In genomic region chr17:81492216-81492865, GRCm38 (mm10) we compare ENCODE assay signal across 17 mouse cellular contexts. TPM values are rescaled to one million over a fixed set of nuclear protein-coding genes. Genes with fewer than 3 reads are reported as not detected.
DNase-seq lines count a peak whose midpoint lies in the region; ATAC-seq and TF ChIP-seq lines count a peak whose summit lies in the region.
"Had no signal": no experiment of that assay in that cellular context is flagged by ENCODE, and none has a peak within 500 bp of the region (broad histone marks: within the 10 kb centered on the region; RNA-seq: fewer than 3 reads in every experiment).

No protein-coding gene starts in this region.

- H3K36me3 ChIP-seq in forebrain, postnatal 0 days (ENCODE audit: insufficient read depth) = no peaks in the 10 kb centered on the region
- no peaks in the 10 kb centered on the region for H3K36me3 ChIP-seq in forebrain, embryonic 14.5 days (ENCODE audit: control insufficient read depth, insufficient read depth, low read length)
- H3K36me3 ChIP-seq in midbrain, postnatal 0 days (ENCODE audit: insufficient read depth, low read length) = no peaks in the 10 kb centered on the region
- no peaks in the 10 kb centered on the region for H3K36me3 ChIP-seq in midbrain, embryonic 16.5 days (ENCODE audit: control insufficient read depth, insufficient read depth, low read length)

- H3K4me2 ChIP-seq in forebrain, postnatal 0 days (ENCODE audit: low read depth) = no peak overlapping the region
- no peak overlapping the region for H3K4me2 ChIP-seq in forebrain, embryonic 14.5 days (ENCODE audit: low read length)
- H3K4me2 ChIP-seq in midbrain, postnatal 0 days (ENCODE audit: low read depth, low read length, poor library complexity, severe bottlenecking) = no peak overlapping the region
- no peak overlapping the region for H3K4me2 ChIP-seq in midbrain, embryonic 16.5 days (ENCODE audit: low read length)

- H3K9ac ChIP-seq in forebrain, postnatal 0 days = no peak overlapping the region
- H3K9ac ChIP-seq in forebrain, embryonic 14.5 days (ENCODE audit: low read length) = no peak overlapping the region
- H3K9ac ChIP-seq in midbrain, postnatal 0 days (replicated peaks; ENCODE audit: low read length, poor library complexity, severe bottlenecking) = no peak overlapping the region
- H3K9ac ChIP-seq in midbrain, embryonic 16.5 days (ENCODE audit: low read depth, low read length) = no peak overlapping the region

- H3K27me3 ChIP-seq in forebrain, postnatal 0 days (ENCODE audit: insufficient read depth, low read length) = no peaks in the 10 kb centered on the region
- no peaks in the 10 kb centered on the region for H3K27me3 ChIP-seq in forebrain, embryonic 14.5 days (replicated peaks; ENCODE audit: control insufficient read depth, insufficient read depth, low read length)
- no peaks in the 10 kb centered on the region for H3K27me3 ChIP-seq in midbrain, postnatal 0 days (ENCODE audit: insufficient read depth, low read length)
- H3K27me3 ChIP-seq in midbrain, embryonic 16.5 days (ENCODE audit: control insufficient read depth, insufficient read depth, low read depth, low read length) = no peaks in the 10 kb centered on the region

- H3K27ac ChIP-seq in forebrain, postnatal 0 days (ENCODE audit: low read depth, low read length) = no peak overlapping the region
- no peak overlapping the region for H3K27ac ChIP-seq in forebrain, embryonic 14.5 days (ENCODE audit: low read depth, low read length)
- H3K27ac ChIP-seq in midbrain, postnatal 0 days (ENCODE audit: low read depth, low read length) = no peak overlapping the region
- no peak overlapping the region for H3K27ac ChIP-seq in midbrain, embryonic 16.5 days (ENCODE audit: low read length)

- H3K4me3 ChIP-seq in forebrain, postnatal 0 days (ENCODE audit: low read depth, low read length) = no peak overlapping the region
- H3K4me3 ChIP-seq in forebrain, embryonic 14.5 days (ENCODE audit: low read depth, low read length) = no peak overlapping the region
- H3K4me3 ChIP-seq in midbrain, postnatal 0 days (ENCODE audit: low read depth, low read length) = no peak overlapping the region
- no peak overlapping the region for H3K4me3 ChIP-seq in midbrain, embryonic 16.5 days (ENCODE audit: low read depth, low read length)

- 0 out of 2 replicates have a peak, but pooled peaks have one; percentile 6 for ATAC-seq in forebrain, postnatal 0 days
- no peak for ATAC-seq in forebrain, embryonic 14.5 days
- no peak for ATAC-seq in midbrain, postnatal 0 days (ENCODE audit: low FRiP score)
- ATAC-seq in midbrain, embryonic 16.5 days = no peak

- WGBS in forebrain, postnatal 0 days = 65% methylated on average over 6 of the region's 6 CpGs
- WGBS in forebrain, embryonic 14.5 days = 86% methylated on average over 6 of the region's 6 CpGs
- WGBS in midbrain, postnatal 0 days = 85% methylated on average over 6 of the region's 6 CpGs
- WGBS in midbrain, embryonic 16.5 days = 83% methylated on average over 6 of the region's 6 CpGs

- peaks cover 4% of the 10 kb centered on the region for H3K4me1 ChIP-seq in forebrain, postnatal 0 days (ENCODE audit: insufficient read depth)
- no peaks in the 10 kb centered on the region for H3K4me1 ChIP-seq in forebrain, embryonic 14.5 days (ENCODE audit: control insufficient read depth, insufficient read depth, low read length)
- H3K4me1 ChIP-seq in midbrain, postnatal 0 days (ENCODE audit: insufficient read depth, low read length) = no peaks in the 10 kb centered on the region
- no peaks in the 10 kb centered on the region; the same call in 1 of the 2 replicates for H3K4me1 ChIP-seq in midbrain, embryonic 16.5 days (ENCODE audit: control insufficient read depth, insufficient read depth, low read length)

- no peaks in the 10 kb centered on the region for H3K9me3 ChIP-seq in forebrain, postnatal 0 days (ENCODE audit: low read length)
- H3K9me3 ChIP-seq in forebrain, embryonic 14.5 days (replicated peaks; ENCODE audit: control insufficient read depth, low read length) = no peaks in the 10 kb centered on the region
- H3K9me3 ChIP-seq in midbrain, postnatal 0 days (ENCODE audit: low read length) = no peaks in the 10 kb centered on the region
- no peaks in the 10 kb centered on the region for H3K9me3 ChIP-seq in midbrain, embryonic 16.5 days (replicated peaks; ENCODE audit: control insufficient read depth, low read length, poor library complexity, severe bottlenecking)

- intact Hi-C loops in heart, postnatal 14 days (cut with DNase I) = no loop called here

- TF ChIP-seq CTCF in forebrain, postnatal 0 days (IDR thresholded peaks at IDR 0.05; ENCODE audit: low read depth) = no peak
- no peak for TF ChIP-seq CTCF in midbrain, postnatal 0 days (IDR thresholded peaks at IDR 0.05)

- no peak for DNase-seq in forebrain, postnatal 0 days
- DNase-seq in forebrain, embryonic 14.5 days (ENCODE audit: low spot score) = no peak
- peak; percentile 22 for DNase-seq in midbrain, postnatal 0 days (ENCODE audit: low spot score)
- DNase-seq in heart, postnatal 14 days = peak; percentile 62 to 69
- DNase-seq in lung, postnatal 36 days = peak; percentile 61
- no peak for DNase-seq in right cerebral cortex, adult 18-20 months
- no peak for DNase-seq in layer of hippocampus, adult 9-11 months
- DNase-seq: thymus, adult 18-20 months had no signal

RNA-seq across cellular contexts. Expression of gene Gm11096, which starts 50.8 kb away (rescaled TPM):
- not detected in 2 replicates for total RNA-seq in forebrain, postnatal 0 days (2014; rRNA removed)
- polyA plus RNA-seq in forebrain, postnatal 0 days (2015; fragmentation: Nextera tagmentation; extraction: Ambion mirVana) = not detected in 2 replicates
- polyA plus RNA-seq in forebrain, embryonic 14.5 days (2014; fragmentation: Nextera tagmentation; extraction: Ambion mirVana) = not detected in 2 replicates
- not detected in 2 replicates for total RNA-seq in midbrain, postnatal 0 days (2014; rRNA removed)
- polyA plus RNA-seq in midbrain, postnatal 0 days (2015; fragmentation: Nextera tagmentation; extraction: Ambion mirVana) = not detected in 2 replicates
- polyA plus RNA-seq in midbrain, embryonic 16.5 days (2015; fragmentation: Nextera tagmentation; extraction: Ambion mirVana) = not detected in 2 replicates
- not detected for total RNA-seq in heart, postnatal 14 days (2021)
- total RNA-seq: adrenal gland, adult 18-20 months; common myeloid progenitor, adult 5-6 weeks; MEL; neutrophil, adult 5-6 weeks had no signal
- polyA plus RNA-seq: gonadal fat pad, adult 2 months; kidney, embryonic 14.5 days; liver, embryonic 16.5 days; small intestine, adult 2 months had no signal

Comparison
In these comparisons a context has a peak if more than half of its experiments do, and no peak if none do; other contexts are left out.
1. DNase-seq: peak in midbrain, postnatal 0 days (single experiment), heart, postnatal 14 days (2 of 2) and lung, postnatal 36 days (single experiment); none in forebrain, postnatal 0 days (single experiment), forebrain, embryonic 14.5 days (single experiment), right cerebral cortex, adult 18-20 months (single experiment) and layer of hippocampus, adult 9-11 months (single experiment).